Mouse (Mus musculus) layer of hippocampus, postnatal 10 days (tissue): ENCODE measurements around the gene Cpsf4. TPM values are rescaled to one million over a fixed set of nuclear protein-coding genes. Genes with fewer than 3 reads are reported as not detected.
"Not testable (repeated sequence)": the region's sequence is repeated elsewhere in the genome, so short reads cannot be mapped to it uniquely, and the experiment has no call there.

Source experiments
- DNase-seq, 2 experiments: peaks; one replicate each; pipeline ENCODE4 v3.0.0; 2021; ENCODE audit warnings: low spot score in 2 of 2
- long read RNA-seq: library from polyadenylated mRNA; stranded (forward); transcript quantifications from one replicate; pipeline ENCODE4 v2.0.0, GENCODE M21; 2023
- total RNA-seq, 2 experiments: library from RNA; stranded (reverse); gene quantifications; 2 replicates each; pipeline ENCODE4 v1.2.3; 2021

Cpsf4 gene
- total RNA-seq, result 10 to 100 TPM; 29.7 to 30.5 TPM
- long read RNA-seq, partial matches to known transcripts, result 1 of 20 reads
- long read RNA-seq, other reads (novel, unspliced or antisense), result 12 of 20 reads

DNA sequence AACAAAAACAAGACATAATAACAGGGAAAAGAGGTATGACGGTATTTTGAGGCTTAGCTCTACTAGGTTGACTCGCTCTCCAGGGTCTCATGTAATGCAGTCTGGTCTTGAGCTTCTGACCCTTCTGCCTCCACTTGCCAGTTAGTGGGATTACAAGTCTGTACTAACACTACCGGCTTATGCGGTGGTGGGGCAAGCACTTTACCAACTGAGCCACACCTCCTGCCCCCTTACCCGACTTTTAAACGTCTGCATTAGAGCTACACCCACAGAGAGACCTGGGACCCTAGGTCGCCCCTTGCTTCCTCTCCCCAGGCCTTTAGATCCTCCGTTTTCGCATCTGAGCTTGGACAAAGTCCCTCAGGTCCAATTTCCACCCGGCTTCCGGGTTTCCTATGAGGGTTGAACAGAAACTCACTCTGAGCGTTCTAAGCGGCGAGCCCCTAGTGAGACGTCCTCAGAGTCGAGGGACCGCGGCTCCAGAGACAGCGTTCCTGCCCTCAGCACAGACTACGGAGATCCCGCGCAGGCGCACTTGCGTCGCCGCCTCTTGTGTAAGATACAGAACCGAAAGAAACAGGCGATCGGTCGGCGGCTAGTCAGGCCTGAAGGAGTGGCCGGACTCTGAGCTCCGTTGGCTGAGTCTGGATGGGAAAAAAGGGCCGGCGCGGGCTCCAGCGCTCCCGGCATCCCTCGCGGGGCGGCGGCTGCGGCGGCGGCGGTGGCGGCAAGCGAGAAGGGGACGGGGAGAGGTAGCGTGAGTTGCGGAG lies at the start of gene Cpsf4, which contains the start of gene Ptcd1:
Gene Cpsf4 (plus strand): TSS at position 678 of the 770 bp plus-strand sequence.
Gene Ptcd1 (minus strand): TSS at position 573 of the 770 bp plus-strand sequence.
- DNase-seq, result peak; percentile 98 to 99

DNA sequence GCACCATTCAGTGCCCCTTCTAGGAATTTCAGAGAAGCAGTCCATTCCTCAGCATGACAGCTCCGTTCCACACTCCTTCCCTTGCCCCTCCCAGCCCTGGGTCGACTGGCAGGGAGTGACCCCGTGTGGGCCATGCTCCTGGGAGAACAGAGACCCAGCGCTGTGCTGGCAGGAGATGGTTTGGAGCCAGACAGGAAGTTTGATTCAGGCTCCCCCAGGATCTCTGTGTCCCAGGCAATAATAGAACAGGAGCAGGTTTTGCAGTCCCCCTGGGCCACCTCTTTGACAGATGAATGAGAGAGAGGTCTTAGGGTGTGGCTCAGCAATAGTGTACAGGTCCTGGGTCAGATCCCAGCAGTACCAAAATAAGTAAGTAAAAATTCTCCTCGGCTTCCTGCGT lies 49.0 kb upstream of the Cpsf4 start:
- DNase-seq, result no peak

DNA sequence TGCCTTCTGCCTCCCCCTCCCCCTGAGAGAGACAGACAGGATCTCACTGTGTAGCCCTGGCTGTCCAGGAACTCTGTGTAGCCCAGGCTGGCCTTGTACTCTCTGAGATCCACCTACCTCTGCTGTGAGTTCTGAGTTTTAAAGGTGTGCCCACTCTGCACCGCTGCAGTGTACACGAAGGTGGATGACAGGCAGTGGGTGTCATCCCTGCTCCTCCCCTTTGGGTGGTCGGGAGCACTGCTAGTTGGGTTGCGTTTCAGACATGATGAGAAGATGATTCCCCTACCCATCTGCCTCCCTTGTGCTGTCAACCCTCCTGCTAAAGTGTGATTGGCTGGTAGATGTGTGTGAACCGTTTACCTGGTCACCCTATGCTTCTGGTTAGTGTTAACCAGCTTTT lies 48.6 kb upstream of the Cpsf4 start:
- DNase-seq, result no peak

DNA sequence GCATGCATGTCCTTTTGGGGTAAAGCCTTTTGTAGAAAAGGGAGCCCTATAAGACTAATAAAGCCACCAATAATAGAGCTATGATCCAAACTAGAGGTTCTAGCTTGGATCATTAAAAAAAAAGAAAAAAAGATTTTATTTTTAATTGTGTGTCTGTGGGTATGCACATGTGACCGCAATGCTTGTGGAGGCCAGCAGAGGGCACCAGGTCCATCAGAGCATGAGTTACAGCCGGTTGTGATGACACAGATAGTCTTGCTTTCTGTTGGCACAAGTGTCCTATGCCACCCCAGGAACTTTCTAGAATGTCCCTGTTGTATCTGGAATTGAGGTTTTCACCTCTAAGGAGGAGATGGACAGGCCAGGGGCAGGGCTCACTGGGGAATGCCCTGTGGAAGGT lies 47.6 kb upstream of the Cpsf4 start:
- no peak for DNase-seq

DNA sequence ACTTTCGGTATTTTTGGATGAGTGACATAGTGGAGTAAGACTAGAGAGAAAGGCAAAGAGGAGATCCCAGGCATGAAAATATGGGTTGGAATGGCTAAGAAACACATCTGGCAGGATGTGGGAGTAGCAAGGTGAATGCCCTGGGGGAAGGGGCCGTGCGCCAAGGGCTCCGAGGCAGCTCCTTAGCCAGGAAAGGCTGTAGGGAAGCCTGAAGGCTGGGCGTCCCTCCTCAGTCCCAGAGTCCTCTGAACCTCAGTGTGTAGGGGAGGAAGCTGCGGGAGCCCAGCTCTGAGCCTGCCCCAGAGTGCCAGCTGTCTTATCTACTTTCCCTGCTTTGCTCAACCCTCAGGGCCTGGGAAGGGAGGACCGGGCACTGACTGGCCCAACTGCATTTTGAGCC lies 46.1 kb upstream of the Cpsf4 start:
- DNase-seq, result no peak

DNA sequence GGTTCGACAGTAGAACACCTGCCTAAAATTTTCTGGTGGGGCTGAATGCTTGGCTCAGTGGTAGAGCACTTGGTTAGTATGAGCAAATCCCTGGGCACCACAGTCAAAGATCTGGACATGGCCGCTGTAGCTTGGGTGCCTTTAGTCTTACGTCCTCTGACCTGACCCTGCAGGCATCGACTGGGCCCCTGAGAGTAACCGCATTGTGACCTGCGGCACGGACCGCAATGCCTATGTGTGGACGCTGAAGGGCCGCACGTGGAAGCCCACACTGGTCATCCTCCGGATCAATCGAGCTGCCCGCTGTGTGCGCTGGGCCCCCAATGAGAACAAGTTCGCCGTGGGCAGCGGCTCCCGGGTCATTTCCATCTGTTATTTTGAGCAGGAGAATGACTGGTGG lies 43.6 kb upstream of the Cpsf4 start:
- DNase-seq, result no peak

DNA sequence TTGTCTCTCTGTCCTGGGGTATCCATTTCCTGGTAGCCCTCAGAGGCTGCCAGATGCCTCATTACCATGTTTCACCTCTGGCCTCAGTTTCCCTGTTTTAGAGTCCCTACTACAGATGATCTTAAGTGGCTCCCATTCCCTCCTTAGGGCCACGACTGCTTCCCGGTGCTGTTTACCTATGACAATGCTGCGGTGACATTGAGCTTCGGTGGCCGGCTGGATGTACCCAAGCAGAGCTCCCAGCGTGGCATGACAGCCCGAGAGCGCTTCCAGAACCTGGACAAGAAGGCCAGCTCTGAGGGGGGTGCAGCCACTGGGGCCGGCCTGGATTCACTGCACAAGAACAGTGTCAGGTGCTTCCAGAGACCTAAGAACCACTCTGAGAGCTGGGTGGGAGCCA lies 40.4 kb upstream of the Cpsf4 start:
- DNase-seq, result no peak

DNA sequence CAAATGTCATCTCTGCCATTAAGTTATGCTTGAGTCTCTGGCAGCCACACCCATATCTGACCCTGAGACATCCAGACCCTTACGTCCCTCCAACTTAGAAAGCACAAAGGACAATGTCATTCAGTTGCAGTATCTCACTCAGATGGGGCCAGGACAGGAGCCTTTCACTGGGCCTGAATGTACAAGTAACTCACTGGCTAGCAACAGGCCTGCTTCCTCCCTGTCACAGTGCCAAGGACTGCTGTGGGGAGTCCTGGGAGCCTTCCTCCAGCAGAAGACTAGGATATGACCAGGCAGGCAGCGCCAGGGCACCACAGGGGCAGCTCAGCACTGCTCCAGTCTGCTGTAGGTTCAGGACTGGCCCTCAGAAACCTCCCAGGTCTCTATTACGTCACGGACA lies 37.9 kb upstream of the Cpsf4 start:
- DNase-seq, result no peak

DNA sequence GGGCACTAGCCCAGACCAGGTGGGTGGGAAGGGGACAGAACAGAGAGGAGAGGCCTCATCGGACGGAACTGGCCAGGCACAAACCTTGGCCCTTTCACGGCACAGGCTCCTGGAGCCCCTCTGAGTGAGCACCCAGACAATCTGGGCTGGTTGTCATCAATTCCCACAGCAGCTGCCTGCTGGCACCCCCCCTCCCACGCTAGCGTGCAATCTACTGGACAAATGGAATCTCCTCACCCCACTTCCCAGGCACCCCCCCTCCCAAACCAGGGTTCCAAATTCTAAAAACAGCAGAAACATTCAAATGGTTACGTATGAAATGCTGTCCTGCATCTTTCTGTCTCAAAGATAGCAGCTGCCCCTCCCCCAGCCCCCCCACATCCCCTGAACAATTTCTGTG lies 37.2 kb upstream of the Cpsf4 start:
- DNase-seq, result not testable (repeated sequence)

DNA sequence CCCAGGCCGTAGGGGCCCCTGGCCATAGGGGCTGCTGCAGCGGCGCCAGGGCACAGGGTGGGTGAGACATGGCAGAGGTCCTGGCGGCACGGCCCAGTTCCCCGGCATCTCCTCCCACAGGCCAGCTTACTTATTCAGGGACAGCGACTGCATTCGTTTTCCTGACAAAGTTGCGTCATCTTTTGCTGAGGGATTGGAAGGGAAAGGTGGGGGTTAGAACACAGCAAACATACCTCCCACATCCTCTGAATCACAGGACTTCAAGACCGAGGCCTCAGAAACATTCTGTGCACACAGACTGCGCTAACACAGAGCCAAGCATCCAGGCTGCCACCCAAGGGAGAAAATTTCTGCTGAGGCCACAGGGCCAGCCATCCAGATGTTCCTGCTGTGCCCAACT lies 36.8 kb upstream of the Cpsf4 start:
- DNase-seq, result no peak

DNA sequence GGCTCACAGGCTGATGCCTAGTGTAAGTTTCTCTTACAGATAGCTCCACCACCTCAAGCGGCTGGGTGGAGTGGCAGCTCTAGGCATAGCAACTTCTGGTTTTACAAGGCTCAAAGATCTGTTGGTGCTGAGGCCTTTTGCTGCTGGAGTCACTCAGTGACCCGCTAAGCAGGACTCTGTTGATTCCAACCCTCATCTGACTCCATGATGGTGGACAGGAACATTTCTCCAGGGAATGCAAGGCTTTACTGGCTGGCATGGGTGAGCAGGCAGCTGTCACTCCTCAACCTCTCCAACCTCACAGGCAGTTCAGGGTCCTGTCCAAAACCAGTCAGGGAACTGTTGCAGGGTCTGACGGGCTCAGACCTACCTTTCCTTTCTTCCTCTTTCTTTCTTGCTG lies 36.0 kb upstream of the Cpsf4 start:
- no peak for DNase-seq

DNA sequence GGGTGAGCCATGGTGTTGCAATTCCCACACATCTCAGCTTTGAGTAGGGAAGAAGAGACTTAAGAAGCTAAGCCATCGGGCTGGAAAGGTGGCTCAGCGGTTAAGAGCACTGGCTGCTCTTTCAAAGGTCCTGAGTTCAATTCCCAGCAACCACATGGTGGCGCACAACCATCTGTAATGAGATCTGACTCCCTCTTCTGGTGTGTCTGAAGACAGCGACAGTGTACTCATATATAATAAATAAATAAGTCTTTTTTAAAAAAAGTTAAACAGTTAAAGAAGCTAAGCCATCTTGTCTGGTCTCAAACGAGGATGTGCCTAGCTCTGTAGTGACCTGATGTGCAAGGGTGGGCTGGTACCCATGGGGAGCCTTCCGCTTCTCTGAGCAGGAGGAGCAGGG lies 33.7 kb upstream of the Cpsf4 start:
- DNase-seq, result not testable (repeated sequence)

DNA sequence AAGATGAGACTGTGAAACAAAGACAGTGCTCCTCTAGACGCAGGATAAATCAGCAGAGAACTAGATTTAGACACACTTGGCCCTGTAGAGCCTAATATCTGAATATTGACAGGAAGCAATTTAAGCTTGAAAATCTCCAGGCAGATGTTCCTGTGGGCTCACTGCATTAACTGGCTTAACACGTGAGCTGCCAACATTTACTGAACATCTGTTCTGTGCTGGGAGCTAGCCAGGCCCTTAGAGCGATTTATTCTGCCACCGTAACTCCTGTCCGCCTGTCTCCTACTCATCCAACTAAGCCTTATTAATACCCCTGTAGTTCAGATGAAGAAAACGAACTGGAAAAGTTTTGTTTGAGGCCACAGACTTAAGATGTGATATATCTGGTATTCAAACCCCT lies 28.2 kb upstream of the Cpsf4 start:
- DNase-seq, result no peak

DNA sequence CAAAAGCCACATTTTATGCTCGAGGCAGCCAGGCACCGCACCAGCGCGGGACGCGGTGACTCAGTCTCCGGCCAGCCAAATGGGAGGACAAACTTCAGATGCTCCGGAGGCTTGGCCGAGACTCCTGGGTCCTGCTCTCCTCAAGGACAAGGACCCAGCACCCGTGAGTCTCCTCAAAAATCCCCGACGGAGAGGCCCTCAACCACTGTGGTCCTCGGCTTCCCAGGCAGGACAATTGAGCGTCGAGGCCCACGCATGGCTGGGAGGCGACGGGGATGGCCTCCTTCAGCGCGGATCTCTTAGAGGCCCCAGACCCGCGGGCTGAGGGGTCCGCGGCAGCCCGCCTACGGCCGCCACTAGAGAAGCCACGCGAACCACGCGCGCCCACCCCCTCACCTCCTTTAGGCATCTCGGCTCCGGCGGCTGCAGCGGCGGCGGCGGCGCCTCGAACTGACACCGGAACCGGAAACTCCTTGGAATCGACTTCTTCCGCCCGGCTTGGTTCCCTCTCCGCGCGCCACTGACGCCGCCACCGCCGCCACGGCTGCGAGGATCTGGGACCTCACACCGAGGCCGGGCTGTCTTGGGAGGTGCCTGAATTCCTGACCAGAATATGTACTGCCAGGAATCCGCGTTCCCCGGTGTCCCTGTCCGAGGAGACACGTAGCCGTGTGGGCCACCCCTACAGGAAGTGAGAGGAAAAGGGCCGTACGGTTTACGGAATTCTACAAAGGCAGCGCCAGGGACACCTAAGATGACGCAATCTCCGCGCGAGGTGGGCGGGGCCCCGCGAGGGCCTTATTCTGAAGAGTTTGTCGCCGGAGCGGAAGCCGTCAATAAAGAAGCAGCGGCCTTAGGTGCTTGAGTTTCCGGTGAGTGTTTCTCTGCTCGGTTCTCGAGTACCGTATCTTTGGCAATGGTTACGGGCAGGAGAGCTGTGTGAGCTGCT lies 27.2 kb upstream of the Cpsf4 start, which contains the start of the genes Pdap1 and Bud31:
Gene Pdap1 (minus strand): TSS at position 668 of the 949 bp plus-strand sequence.
Gene Bud31 (plus strand): TSS at position 792 of the 949 bp plus-strand sequence.
- DNase-seq, result peak; percentile 97

DNA sequence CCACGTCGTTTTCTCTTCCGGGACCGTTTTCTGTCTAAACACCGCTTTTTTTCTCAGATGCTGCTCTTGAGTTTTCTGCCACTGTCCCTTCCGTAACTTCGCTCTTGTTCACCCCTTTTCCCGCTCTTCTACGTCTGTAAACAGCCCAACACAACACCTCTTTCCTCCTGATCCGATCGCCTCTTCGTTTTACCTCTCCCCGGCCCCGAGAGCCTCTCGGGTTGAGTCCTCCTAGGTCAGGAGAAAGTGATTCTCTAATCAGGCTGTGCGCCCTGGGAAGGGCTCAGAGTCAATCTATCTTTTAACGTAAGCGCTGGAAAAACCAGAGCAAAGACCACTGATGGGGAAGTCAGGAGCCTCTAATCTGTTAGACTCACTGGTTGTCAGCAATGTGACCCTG lies 26.4 kb upstream of the Cpsf4 start:
- no peak for DNase-seq

DNA sequence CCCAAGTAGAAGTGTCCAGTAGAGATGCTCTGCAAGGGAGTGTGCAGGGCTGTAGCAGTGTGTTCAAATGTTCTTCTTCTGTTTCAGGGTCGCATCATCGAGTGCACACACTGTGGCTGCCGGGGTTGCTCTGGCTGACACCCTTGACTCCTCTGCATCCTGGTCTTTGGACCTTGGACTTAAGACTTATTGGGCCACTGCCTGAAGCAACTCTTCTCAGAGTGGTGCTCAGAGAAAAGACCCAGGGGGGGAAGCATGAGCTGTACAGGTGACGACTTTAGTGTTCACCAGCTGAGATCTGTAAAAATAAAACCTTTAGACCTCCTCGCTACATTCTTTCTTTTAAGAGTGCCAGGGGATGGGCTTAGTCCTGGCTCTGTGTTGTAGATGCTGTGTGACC lies 19.3 kb upstream of the Cpsf4 start:
- DNase-seq, result no peak

DNA sequence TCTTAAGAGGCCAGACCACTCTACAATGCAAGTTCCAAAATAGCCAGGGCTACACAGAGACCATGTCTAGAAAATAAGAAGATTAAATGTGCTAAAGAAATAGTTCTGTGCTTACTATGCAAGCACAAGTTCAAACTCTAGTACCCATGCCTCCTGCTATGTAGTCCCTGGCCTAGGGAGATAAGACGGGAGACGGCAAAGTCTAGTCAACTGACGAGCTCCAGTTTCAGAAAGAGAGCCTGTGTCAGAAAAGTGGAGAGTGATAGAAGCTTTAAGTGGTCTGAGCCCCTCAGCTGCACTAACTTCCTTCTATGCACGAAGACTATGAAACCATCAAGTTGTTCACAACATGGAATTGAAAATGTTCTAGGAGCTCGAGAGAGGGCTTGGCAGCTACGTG lies 17.7 kb upstream of the Cpsf4 start:
- no peak for DNase-seq

DNA sequence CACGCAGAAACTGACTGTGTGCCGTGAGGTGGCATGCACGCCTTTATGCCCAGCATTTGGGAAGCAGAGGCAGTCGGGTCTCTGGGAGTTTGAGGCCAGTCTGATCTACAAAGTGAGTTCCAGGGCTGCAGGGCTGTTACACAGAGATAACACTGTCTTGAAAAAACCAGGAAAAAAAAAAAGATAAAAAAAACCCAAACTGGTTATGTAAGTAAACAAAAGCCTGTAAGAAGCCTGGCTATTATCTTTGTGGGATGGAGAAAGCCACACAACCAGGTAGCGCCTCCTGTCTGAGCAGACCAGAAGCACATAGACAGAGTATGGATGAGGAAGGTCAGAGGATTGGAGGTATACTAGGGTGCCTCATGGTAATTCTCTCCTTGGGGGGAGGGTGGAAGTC lies 14.3 kb upstream of the Cpsf4 start:
- DNase-seq, result no peak

DNA sequence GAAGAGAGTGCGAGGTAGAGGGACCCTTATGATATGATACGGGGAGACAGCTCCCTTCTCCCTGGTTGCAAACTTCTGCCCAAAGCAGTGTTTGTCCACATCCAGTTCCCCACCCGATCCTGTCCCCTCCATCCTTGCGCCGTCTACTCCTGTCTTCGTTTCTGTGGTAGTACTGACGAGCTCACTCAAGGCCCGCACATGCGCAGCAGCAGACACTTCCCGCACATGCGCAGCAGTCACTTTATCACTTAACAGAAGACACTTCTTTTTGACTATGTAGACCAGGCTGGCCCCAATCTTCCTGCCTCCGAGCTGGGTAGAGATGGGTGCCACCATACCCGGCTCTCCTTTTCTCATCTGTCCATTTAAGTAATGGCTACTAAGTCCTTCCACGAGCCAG lies 5.7 kb upstream of the Cpsf4 start:
- no peak for DNase-seq

DNA sequence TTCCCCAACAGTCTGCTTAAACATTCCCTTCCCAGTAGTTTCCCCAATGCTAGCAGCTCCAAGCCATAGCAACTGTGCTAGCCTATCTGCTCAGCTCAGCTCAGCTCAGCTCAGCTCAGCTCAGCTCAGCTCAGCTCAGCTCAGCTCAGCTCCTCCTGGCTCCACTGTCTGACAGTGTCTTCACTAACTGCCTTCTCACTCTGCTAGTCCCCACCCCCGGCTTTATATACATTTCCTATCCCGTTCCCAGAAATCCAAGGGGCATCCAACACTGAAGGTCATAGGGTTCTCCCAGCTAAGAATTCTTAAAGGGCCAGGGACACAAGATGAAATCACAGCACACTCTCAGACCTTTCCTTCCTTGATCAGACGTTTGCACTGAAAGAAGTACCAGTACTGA lies 2.3 kb upstream of the Cpsf4 start:
- no peak for DNase-seq

DNA sequence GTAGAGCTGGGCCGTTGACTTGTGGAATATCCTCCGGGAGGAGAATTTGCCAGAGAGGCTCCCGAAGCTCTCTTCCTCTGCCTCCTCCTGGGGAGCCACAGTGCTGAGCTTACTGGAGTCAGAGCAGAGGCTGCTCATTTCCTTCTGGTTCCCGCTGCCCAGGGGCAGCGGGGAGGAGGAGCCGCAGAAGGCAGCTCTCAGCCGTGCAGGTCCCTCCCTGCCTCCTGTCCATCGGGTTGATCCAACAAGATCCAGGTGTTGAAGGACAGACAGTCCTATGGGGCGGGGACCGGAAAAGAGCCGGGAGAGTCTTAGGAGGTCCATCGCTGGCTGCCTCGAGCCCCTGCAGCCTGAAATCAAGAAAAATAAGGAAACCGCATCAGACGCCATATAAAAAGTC lies 1.8 kb upstream of the Cpsf4 start:
- DNase-seq, result no peak

DNA sequence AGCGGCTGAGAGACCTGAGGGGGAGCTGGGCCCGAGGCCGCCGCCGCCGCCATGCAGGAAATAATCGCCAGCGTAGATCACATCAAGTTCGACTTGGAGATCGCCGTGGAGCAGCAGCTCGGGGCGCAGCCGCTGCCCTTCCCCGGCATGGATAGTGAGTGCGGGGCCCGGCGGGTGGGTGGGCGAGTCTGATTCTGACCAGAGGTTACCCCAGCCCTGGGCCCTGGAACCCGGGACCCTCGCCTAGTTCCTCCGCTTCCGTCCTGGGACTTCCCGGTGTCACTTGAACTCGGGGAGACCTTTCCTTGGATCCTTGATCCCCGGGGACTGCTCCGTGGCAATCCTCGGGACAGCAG lies 271 bp downstream of the Cpsf4 start:
- no peak for DNase-seq
